Mouse (Mus musculus) liver, embryonic 16.5 days (tissue): ENCODE results near the gene A630023A22Rik. TPM values are rescaled to one million over a fixed set of nuclear protein-coding genes. Genes with fewer than 3 reads are reported as not detected.

ENCODE experiments used
- ATAC-seq: fragments of 200-750 bp; cut with Nextera tagmentation; 2 replicates; pipeline ENCODE4 v1.8.0; 2017; ENCODE audit warnings: low read depth, mild to moderate bottlenecking, moderate number of reproducible peaks, moderate library complexity
- H3K27ac ChIP-seq: fragments of 300-500 bp; sonication (generic); 2 replicates; pipeline ENCODE4 v1.5.1; 2014; ENCODE audit warnings: mild to moderate bottlenecking, low read length
- H3K27me3 ChIP-seq: fragments of 300-500 bp; sonication (generic); 2 replicates; pipeline ENCODE4 v1.6.1; 2014; ENCODE audit warnings: low read depth, low read length, mixed read lengths; ENCODE audit not compliant: control insufficient read depth, insufficient read depth
- H3K36me3 ChIP-seq: fragments of 300-500 bp; sonication (generic); 2 replicates; pipeline ENCODE4 v1.6.1; 2014; ENCODE audit warnings: mild to moderate bottlenecking; ENCODE audit not compliant: control insufficient read depth, insufficient read depth
- H3K4me1 ChIP-seq: fragments of 300-500 bp; sonication (generic); 2 replicates; pipeline ENCODE4 v1.6.1; 2014; ENCODE audit warnings: low read depth, low read length, mixed read lengths; ENCODE audit not compliant: control insufficient read depth
- H3K4me2 ChIP-seq: fragments of 300-500 bp; sonication (generic); 2 replicates; pipeline ENCODE4 v1.6.1; 2014; ENCODE audit warnings: low read depth, low read length, mixed read lengths
- H3K4me3 ChIP-seq: fragments of 300-500 bp; sonication (generic); 2 replicates; pipeline ENCODE4 v1.5.1; 2014; ENCODE audit warnings: low read depth, mild to moderate bottlenecking, low read length
- H3K9ac ChIP-seq: fragments of 300-500 bp; sonication (generic); 2 replicates; pipeline ENCODE4 v1.6.1; 2014; ENCODE audit warnings: low read depth, low read length
- H3K9me3 ChIP-seq: fragments of 300-500 bp; sonication (generic); replicated peaks from 2 replicates; pipeline ENCODE4 v1.6.1; 2016; ENCODE audit warnings: low read length; ENCODE audit not compliant: control insufficient read depth
- WGBS: fragments of 180-500 bp; shearing (Covaris S2); extraction: QIAGEN DNeasy Blood & Tissue Kit; methylation state at CpG from one replicate; pipeline ENCODE4 v1.1.7; 2014; ENCODE audit not compliant: insufficient replicate concordance; 5-methylcytosine and 5-hydroxymethylcytosine counted together
- polyA plus RNA-seq: library from polyadenylated mRNA; unstranded; fragments of >200 nt; fragmentation: Nextera tagmentation; extraction: Ambion mirVana; gene quantifications from 2 replicates; pipeline ENCODE4 v1.2.1, GENCODE M21; 2015

A630023A22Rik gene
- not detected in 2 replicates for polyA plus RNA-seq

DNA sequence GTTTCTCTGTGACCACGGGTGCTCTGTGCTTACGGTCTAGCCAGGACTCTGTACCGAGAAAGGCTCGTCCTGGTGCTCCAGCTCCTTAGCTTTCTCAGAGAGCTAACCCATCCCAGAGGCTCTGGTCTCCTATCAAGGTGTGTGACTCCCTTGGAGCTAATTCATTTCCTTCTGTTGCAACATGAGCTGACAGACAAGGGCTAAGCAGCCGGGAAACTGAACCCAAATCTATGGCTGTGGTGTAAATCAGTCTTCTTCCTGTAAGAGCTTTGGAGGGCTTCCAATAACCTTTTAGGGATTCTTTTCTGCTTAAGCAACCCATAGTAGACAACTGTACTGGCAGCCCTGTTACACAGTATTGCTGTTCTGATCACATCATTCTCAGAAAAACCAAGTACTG lies at the start of gene A630023A22Rik:
Gene A630023A22Rik, minus strand, starts transcription at position 154 of the 400 bp plus-strand sequence.
- Histone ChIP-seq H3K4me2 (no peak within 1 kb of the TSS), H3K27ac (no peak within 1 kb of the TSS), H3K4me1 (no peaks in the 10 kb centered on the region), H3K27me3 (no peaks in the 10 kb centered on the region), H3K4me3 (no peak within 1 kb of the TSS), H3K9me3 (no peaks in the 10 kb centered on the region), H3K36me3 (no peaks in the 10 kb centered on the region), H3K9ac (no peak within 1 kb of the TSS)
- no peak for ATAC-seq
- WGBS, result 63% methylated on average over 5 of the region's 5 CpGs

DNA sequence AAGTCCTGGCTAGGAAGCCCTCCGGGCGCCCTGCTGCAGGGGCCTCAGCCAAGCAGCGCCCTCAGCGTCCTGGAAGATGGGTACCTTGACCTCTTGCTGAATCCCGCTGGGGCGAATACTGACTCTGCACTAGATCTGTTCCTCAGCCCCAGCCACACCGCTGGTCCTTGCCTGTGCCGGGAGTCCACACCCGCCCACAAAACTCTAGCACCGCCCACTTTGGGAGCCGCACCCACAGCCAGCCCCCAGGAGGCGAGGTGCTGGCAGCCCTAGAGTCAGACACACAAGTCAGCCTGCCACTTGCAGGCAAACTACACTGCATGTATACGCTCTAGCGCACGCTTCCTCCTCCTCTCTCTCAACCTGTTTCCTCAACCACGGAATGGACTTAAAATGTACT lies 49.8 kb upstream of the A630023A22Rik start, which contains the start of gene Npy4r:
Gene Npy4r, minus strand, starts transcription at position 148 of the 400 bp plus-strand sequence.
- Histone ChIP-seq H3K27me3 (no peaks in the 10 kb centered on the region), H3K27ac (no peak within 1 kb of the TSS), H3K4me3 (no peak within 1 kb of the TSS), H3K4me1 (no peaks in the 10 kb centered on the region), H3K36me3 (no peaks in the 10 kb centered on the region), H3K9me3 (no peaks in the 10 kb centered on the region), H3K4me2 (no peak within 1 kb of the TSS), H3K9ac (no peak within 1 kb of the TSS)
- peak; percentile 69 for ATAC-seq
- 11% methylated on average over 16 of the region's 16 CpGs for WGBS

DNA sequence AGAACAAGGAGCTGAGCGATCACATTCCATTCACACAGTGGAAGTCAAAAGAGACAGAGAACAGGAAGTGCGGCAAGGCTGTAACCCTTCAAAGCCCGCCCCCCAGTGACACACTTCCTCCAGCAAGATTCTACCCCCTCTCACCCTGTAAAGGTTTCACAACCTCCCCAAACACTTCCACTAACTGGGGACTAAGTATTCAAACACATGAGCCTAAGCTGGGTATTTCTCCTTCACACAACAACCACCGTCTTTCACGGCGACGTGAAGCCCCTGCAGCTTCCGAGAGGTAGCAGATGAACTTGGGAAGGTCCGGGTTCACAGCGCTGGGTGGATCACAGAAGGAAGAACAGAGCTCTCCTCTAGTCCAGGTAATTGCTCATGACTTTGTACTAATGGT lies 40.4 kb upstream of the A630023A22Rik start:
- no peak for ATAC-seq
- Histone ChIP-seq H3K4me3 (no peak overlapping the region), H3K27ac (no peak overlapping the region), H3K4me2 (no peak overlapping the region), H3K9ac (no peak overlapping the region), H3K27me3 (no peaks in the 10 kb centered on the region), H3K36me3 (no peaks in the 10 kb centered on the region), H3K9me3 (no peaks in the 10 kb centered on the region), H3K4me1 (no peaks in the 10 kb centered on the region)
- 75% methylated on average over 10 of the region's 10 CpGs for WGBS

DNA sequence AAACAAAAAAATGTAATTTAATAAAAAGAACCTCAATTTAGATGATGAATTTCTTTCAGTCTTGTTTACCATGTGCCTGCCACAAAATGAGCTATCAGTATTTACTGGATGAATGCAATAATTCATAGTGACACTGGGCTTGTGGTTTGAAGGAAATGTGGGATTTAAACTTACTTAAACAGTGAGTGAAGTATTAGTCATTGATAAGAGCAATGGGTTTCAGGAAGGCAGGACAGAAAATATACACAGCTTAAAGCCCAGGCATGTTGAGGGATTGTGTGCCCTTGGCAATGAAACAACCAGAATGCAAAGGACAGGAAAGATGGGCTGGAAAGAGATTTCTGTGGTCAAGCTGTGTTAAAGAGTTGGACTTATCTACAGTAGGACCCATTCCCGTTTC lies 39.8 kb upstream of the A630023A22Rik start:
- WGBS, result 56% methylated on average over 1 of the region's 1 CpGs

DNA sequence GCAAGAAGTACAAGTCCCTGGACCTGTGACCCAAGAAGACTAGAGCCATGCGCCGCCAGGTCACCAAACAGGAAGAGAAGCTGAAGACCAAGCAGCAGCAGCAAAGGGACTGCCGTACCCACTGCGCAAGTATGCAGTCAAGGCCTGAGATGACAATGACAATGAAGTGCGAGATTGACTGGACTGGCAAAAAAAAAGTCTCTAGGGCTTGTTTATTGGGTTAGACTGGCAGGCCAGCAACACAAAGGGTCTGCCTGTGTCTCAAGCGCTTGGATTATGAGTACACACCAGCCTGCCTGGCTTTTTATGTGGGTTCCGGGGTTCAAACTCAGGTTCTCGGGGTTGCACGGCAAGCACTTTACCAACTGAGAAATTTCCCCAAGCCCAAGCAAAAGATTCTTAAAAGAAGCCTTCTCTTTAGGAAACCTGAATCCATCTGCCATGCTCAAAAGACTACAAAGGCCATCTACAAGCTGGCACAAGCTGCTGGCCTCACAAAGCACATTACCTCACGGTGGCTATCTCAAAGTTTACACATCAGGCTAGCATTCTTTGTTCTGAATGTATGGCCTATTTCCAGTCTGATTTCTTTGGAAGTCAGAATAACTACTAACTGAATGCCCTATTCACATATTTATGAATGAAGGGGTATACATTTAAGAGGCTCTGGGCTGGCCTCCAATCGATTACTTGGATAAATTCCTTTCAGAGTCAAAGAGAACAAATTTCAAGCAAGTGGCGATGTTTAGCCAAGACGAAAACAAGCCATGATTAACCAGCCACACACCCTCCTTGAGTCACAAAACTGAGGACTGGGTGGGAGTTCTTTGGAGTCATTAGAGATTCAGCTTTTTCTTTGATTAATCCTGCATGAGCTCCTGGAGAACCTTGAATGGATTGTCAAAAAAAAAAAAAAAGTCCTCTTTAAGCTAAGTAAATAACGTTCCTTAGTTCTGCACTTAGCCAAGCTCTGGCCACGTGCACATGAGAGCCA lies 37.4 kb upstream of the A630023A22Rik start:
- ATAC-seq, result no peak
- Histone ChIP-seq H3K4me1 (no peaks in the 10 kb centered on the region), H3K9me3 (no peaks in the 10 kb centered on the region), H3K27me3 (no peaks in the 10 kb centered on the region), H3K36me3 (no peaks in the 10 kb centered on the region), H3K4me3 (no peak overlapping the region), H3K27ac (no peak overlapping the region), H3K9ac (no peak overlapping the region), H3K4me2 (no peak overlapping the region)
- 74% methylated on average over 15 of the region's 15 CpGs for WGBS

More for the DNA sequence above, 39.8 kb upstream of the A630023A22Rik start:
- Histone ChIP-seq H3K27me3 (no peaks in the 10 kb centered on the region), H3K4me3 (no peak overlapping the region), H3K4me2 (no peak overlapping the region), H3K27ac (no peak overlapping the region), H3K36me3 (no peaks in the 10 kb centered on the region), H3K9me3 (no peaks in the 10 kb centered on the region), H3K4me1 (no peaks in the 10 kb centered on the region), H3K9ac (no peak overlapping the region)
- ATAC-seq, result no peak

DNA sequence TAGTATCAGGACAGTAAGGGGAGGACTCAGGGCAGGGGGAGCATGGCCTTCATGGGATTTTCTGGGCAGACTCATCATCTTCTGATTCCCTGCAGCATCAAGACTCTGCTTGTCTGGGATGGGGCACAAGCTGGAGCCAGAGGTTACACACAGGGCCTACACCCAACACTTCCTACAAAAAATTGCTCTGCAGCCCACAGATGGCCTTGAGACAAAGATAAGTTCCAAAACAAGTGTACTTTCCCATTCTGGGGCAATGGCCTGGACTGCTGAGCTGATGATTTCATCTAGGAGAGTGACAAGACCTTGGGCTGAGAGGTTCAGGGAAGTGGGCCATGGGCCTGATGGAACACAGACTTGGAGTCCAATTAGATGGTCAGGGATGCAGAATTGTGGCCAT lies 32.8 kb upstream of the A630023A22Rik start:
- no peak overlapping the region for H3K4me3 ChIP-seq
- ATAC-seq, result no peak
- H3K4me1 ChIP-seq, result no peaks in the 10 kb centered on the region
- no peak overlapping the region for H3K9ac ChIP-seq
- H3K27ac ChIP-seq, result no peak overlapping the region
- H3K36me3 ChIP-seq, result no peaks in the 10 kb centered on the region
- H3K9me3 ChIP-seq, result no peaks in the 10 kb centered on the region
- H3K27me3 ChIP-seq, result no peaks in the 10 kb centered on the region
- no peak overlapping the region for H3K4me2 ChIP-seq

DNA sequence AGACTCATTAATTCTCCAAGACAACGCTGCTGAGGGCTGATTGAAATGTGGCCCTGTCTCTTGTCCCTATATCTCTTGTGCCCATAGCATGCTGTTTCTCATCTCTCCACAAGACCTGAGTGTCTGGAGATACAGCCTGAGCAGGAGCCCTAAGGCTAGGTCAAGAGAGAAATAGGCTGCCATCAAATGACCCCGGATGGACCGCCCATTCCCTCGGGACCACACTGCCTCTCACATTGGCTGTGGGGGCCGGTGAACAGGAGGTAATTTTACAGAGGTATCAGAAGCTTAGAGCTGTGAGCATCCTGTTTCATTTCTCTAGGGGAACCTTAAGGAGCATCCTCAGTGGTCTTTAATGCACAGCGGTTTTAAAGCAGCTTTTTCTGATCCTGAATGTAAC lies 28.7 kb upstream of the A630023A22Rik start:
- Histone ChIP-seq H3K4me2 (no peak overlapping the region), H3K9ac (no peak overlapping the region), H3K27me3 (no peaks in the 10 kb centered on the region), H3K4me3 (no peak overlapping the region), H3K36me3 (no peaks in the 10 kb centered on the region), H3K4me1 (no peaks in the 10 kb centered on the region), H3K27ac (no peak overlapping the region), H3K9me3 (no peaks in the 10 kb centered on the region)
- ATAC-seq, result no peak
- WGBS, result 53% methylated on average over 6 of the region's 6 CpGs

DNA sequence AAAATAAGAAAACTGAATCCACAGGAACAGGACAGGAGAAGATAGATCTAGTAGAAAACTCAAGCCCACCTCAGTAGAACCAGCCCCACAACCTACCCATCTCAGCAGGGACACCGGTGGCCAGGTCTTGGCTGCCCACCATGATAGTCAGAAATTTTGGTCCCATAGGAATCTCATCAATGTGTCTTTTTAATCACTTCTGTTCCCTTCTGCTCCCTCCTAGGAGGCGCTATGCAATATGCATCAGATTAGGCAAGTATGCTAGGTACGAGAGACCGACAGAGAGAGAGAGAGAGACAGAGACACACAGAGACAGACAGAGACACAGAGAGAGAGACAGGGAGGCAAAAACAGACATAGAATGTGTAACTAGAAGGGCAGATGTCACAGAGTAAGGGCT lies 19.1 kb upstream of the A630023A22Rik start:
- Histone ChIP-seq H3K9ac (no peak overlapping the region), H3K27me3 (no peaks in the 10 kb centered on the region), H3K36me3 (no peaks in the 10 kb centered on the region), H3K27ac (no peak overlapping the region), H3K9me3 (no peaks in the 10 kb centered on the region), H3K4me3 (no peak overlapping the region), H3K4me1 (no peaks in the 10 kb centered on the region), H3K4me2 (no peak overlapping the region)
- WGBS, result 79% methylated on average over 4 of the region's 4 CpGs
- no peak for ATAC-seq

DNA sequence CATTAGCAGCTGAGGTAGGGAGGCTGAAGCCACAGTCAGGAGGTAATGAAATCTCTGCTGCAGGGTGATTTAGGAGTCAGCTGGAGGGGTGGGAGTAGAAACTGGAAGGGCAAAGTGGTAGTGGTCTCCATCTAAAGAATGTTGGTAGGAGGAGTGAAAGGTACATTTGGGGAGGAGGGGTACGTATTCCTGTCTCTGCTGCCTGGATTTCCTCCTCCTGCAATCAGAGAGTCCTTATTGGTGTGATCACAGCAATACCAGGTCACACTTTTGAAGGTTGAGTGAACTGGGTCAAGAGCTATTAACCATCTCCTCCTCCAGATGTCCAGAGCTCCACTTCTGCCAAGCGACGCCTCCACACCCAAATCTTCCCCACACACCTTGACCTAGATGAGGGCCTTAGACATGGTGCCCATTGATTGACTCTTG lies 18.4 kb upstream of the A630023A22Rik start:
- no peak overlapping the region for H3K9ac ChIP-seq
- no peak overlapping the region for H3K4me3 ChIP-seq
- no peak overlapping the region for H3K27ac ChIP-seq
- no peaks in the 10 kb centered on the region for H3K4me1 ChIP-seq
- no peaks in the 10 kb centered on the region for H3K27me3 ChIP-seq
- WGBS, result 79% methylated on average over 3 of the region's 3 CpGs
- H3K36me3 ChIP-seq, result no peaks in the 10 kb centered on the region
- no peaks in the 10 kb centered on the region for H3K9me3 ChIP-seq
- H3K4me2 ChIP-seq, result no peak overlapping the region
- ATAC-seq, result no peak
